Mouse (Mus musculus) stomach, postnatal 0 days (tissue): ENCODE results near the gene Slc34a2.

Source experiments
- CTCF ChIP-seq: IDR thresholded peaks from 2 replicates; pipeline ENCODE4 v1.5.1; 2016; ENCODE audit warnings: antibody characterized with exemption, low read depth, mild to moderate bottlenecking, moderate library complexity
- EP300 ChIP-seq: optimal IDR thresholded peaks from 2 replicates; pipeline ENCODE3; 2016; ENCODE audit warnings: antibody characterized with exemption

GRCm38 (mm10) chr5:52996145-52996544 lies 41.7 kb upstream of the Slc34a2 start:
- TF ChIP-seq CTCF (no peak), EP300 (no peak)
